Mouse (Mus musculus) granulocyte monocyte progenitor cell, adult 5-6 weeks (primary cell): ENCODE results near the gene Tnc. TPM values are rescaled to one million over a fixed set of nuclear protein-coding genes. Genes with fewer than 3 reads are reported as not detected.
"Not testable (repeated sequence)": the region's sequence is repeated elsewhere in the genome, so short reads cannot be mapped to it uniquely, and the experiment has no call there.

Source experiments
- ATAC-seq: replicated peaks from 2 replicates; pipeline ENCODE4 v1.8.0; 2016; ENCODE audit warnings: mild to moderate bottlenecking, moderate TSS enrichment, inconsistent platforms; ENCODE audit not compliant: poor library complexity, severe bottlenecking
- total RNA-seq, 2 experiments: library from RNA; stranded (forward) in 1 of 2; stranded (reverse) in 1 of 2; fragments of 200-712, 200-1000 nt in 1 of 2; fragments of >200 nt in 1 of 2; fragmentation: Nextera tagmentation in 1 of 2; gene quantifications; 2 replicates each; pipeline ENCODE4 v1.2.3; 2014 to 2017

Gene Tnc
- total RNA-seq, 2 experiments from 2014 or later: not detected

GRCm38 (mm10) chr4:63971762-63972161, 75.1 kb downstream of the Tnc start:
- no peak for ATAC-seq

GRCm38 (mm10) chr4:63970925-63971324, 75.9 kb downstream of the Tnc start:
- peak; percentile 93 for ATAC-seq

GRCm38 (mm10) chr4:63969891-63970290, 76.9 kb downstream of the Tnc start:
- ATAC-seq: no peak

GRCm38 (mm10) chr4:63963410-63963809, 83.4 kb downstream of the Tnc start:
- ATAC-seq: no peak

- no peak for ATAC-seq
Measured at GRCm38 (mm10) chr4:63961858-63962468, 84.9 kb downstream of the Tnc start.

- no peak for ATAC-seq
Measured at GRCm38 (mm10) chr4:63958601-63959000, 88.2 kb downstream of the Tnc start.

- ATAC-seq: no peak
Measured at GRCm38 (mm10) chr4:63950054-63950453, 96.8 kb downstream of the Tnc start.

- not testable (repeated sequence) for ATAC-seq
Measured at GRCm38 (mm10) chr4:63948688-63949073, 98.1 kb downstream of the Tnc start.

- peak; percentile 91 for ATAC-seq
Measured at GRCm38 (mm10) chr4:63948066-63948687, 98.6 kb downstream of the Tnc start.

GRCm38 (mm10) chr4:63943813-63944212, 103.0 kb downstream of the Tnc start:
- no peak for ATAC-seq

GRCm38 (mm10) chr4:63942875-63943274, 103.9 kb downstream of the Tnc start:
- peak; percentile 92 for ATAC-seq

GRCm38 (mm10) chr4:63941420-63941819, 105.4 kb downstream of the Tnc start:
- ATAC-seq: peak; percentile 59

GRCm38 (mm10) chr4:63939428-63939827, 107.4 kb downstream of the Tnc start:
- ATAC-seq: no peak

GRCm38 (mm10) chr4:63935960-63936359, 110.9 kb downstream of the Tnc start:
- no peak for ATAC-seq

GRCm38 (mm10) chr4:63935314-63935713, 111.5 kb downstream of the Tnc start:
- ATAC-seq: no peak

GRCm38 (mm10) chr4:63930863-63931262, 116.0 kb downstream of the Tnc start:
- no peak for ATAC-seq

- ATAC-seq: no peak
Measured at GRCm38 (mm10) chr4:63929490-63929889, 117.3 kb downstream of the Tnc start.

GRCm38 (mm10) chr4:63928192-63928591, 118.6 kb downstream of the Tnc start:
- no peak for ATAC-seq

GRCm38 (mm10) chr4:63917181-63917580, 129.6 kb downstream of the Tnc start:
- ATAC-seq: no peak

- ATAC-seq: no peak
Measured at GRCm38 (mm10) chr4:63916753-63917152, 130.1 kb downstream of the Tnc start.

- peak; percentile 50 for ATAC-seq
Measured at GRCm38 (mm10) chr4:63916288-63916687, 130.5 kb downstream of the Tnc start.
